Mouse (Mus musculus) embryonic facial prominence, embryonic 13.5 days (tissue): ENCODE results near the gene Msi2. TPM values are rescaled to one million over a fixed set of nuclear protein-coding genes. Genes with fewer than 3 reads are reported as not detected.
A peak's percentile ranks its signal among the peaks of the same experiment; 100 is the strongest.

Experiments
- ATAC-seq: fragments of 200-750 bp; cut with Nextera tagmentation; 2 replicates; pipeline ENCODE4 v1.8.0; 2017; ENCODE audit warnings: low read depth; ENCODE audit not compliant: insufficient number of reproducible peaks, insufficient read depth, low FRiP score, low TSS enrichment
- H3K27ac ChIP-seq: fragments of 300-500 bp; sonication (generic); 2 replicates; pipeline ENCODE4 v1.5.1; 2015; ENCODE audit warnings: moderate library complexity, mild to moderate bottlenecking, inconsistent platforms
- H3K27me3 ChIP-seq: fragments of 300-500 bp; sonication (generic); 2 replicates; pipeline ENCODE4 v1.6.1; 2015; ENCODE audit warnings: mild to moderate bottlenecking, inconsistent platforms
- H3K36me3 ChIP-seq: fragments of 300-500 bp; sonication (generic); 2 replicates; pipeline ENCODE4 v1.6.1; 2015; ENCODE audit warnings: mild to moderate bottlenecking, inconsistent platforms
- H3K4me1 ChIP-seq: fragments of 300-500 bp; sonication (generic); 2 replicates; pipeline ENCODE4 v1.6.1; 2015; ENCODE audit warnings: inconsistent platforms
- H3K4me2 ChIP-seq: fragments of 300-500 bp; sonication (generic); 2 replicates; pipeline ENCODE4 v1.6.1; 2015; ENCODE audit warnings: moderate library complexity, mild to moderate bottlenecking, inconsistent platforms
- H3K4me3 ChIP-seq: fragments of 300-500 bp; sonication (generic); 2 replicates; pipeline ENCODE4 v1.5.1; 2015; ENCODE audit warnings: mild to moderate bottlenecking, inconsistent platforms
- H3K9ac ChIP-seq: fragments of 300-500 bp; sonication (generic); 2 replicates; pipeline ENCODE4 v1.6.1; 2015; ENCODE audit warnings: mild to moderate bottlenecking, inconsistent platforms
- H3K9me3 ChIP-seq: fragments of 300-500 bp; sonication (generic); 2 replicates; pipeline ENCODE4 v1.6.1; 2016; ENCODE audit warnings: inconsistent platforms
- WGBS: fragments of 180-500 bp; shearing (Covaris S2); methylation state at CpG from one replicate; pipeline ENCODE4 v1.1.7; 2015; ENCODE audit warnings: mixed read lengths; 5-methylcytosine and 5-hydroxymethylcytosine counted together
- polyA plus RNA-seq: library from polyadenylated mRNA; unstranded; fragments of >200 nt; fragmentation: Nextera tagmentation; extraction: Ambion mirVana; gene quantifications from 2 replicates; pipeline ENCODE4 v1.2.1, GENCODE M21; 2015

The Msi2 gene
- polyA plus RNA-seq, 1 experiment from 2014 or later = 18.7 TPM

- 13% methylated on average over 4 of the region's 4 CpGs for WGBS
- no peak overlapping the region for H3K4me3 ChIP-seq
- no peak overlapping the region for H3K27ac ChIP-seq
- no peak overlapping the region for H3K9ac ChIP-seq
- no peaks in the 10 kb centered on the region for H3K9me3 ChIP-seq
- peaks cover 7% of the 10 kb centered on the region for H3K27me3 ChIP-seq
- peaks cover 30% of the 10 kb centered on the region for H3K4me1 ChIP-seq
- H3K36me3 ChIP-seq = no peaks in the 10 kb centered on the region
- no peak overlapping the region for H3K4me2 ChIP-seq
- ATAC-seq = no peak
Observed at GRCm38 (mm10) chr11:88327016-88327415, 391.3 kb downstream of the Msi2 start.

GRCm38 (mm10) chr11:88318850-88319249 is 399.5 kb downstream of the Msi2 start:
- no peak overlapping the region for H3K4me3 ChIP-seq
- no peak for ATAC-seq

GRCm38 (mm10) chr11:88315393-88315792 is 402.9 kb downstream of the Msi2 start:
- no peak for ATAC-seq
- H3K4me2 ChIP-seq = no peak overlapping the region
- no peaks in the 10 kb centered on the region for H3K36me3 ChIP-seq
- H3K9ac ChIP-seq = no peak overlapping the region
- peaks cover 6% of the 10 kb centered on the region; the same call in 1 of the 2 replicates for H3K27me3 ChIP-seq
- H3K4me3 ChIP-seq = no peak overlapping the region
- H3K9me3 ChIP-seq = no peaks in the 10 kb centered on the region
- no peak overlapping the region for H3K27ac ChIP-seq
- WGBS = 75% methylated on average over 5 of the region's 5 CpGs
- H3K4me1 ChIP-seq = peaks cover 6% of the 10 kb centered on the region; the same call in 1 of the 2 replicates

More at GRCm38 (mm10) chr11:88318850-88319249, 399.5 kb downstream of the Msi2 start:
- H3K27ac ChIP-seq = no peak overlapping the region
- H3K36me3 ChIP-seq = no peaks in the 10 kb centered on the region
- H3K27me3 ChIP-seq = no peaks in the 10 kb centered on the region
- no peaks in the 10 kb centered on the region for H3K9me3 ChIP-seq
- WGBS = 81% methylated on average over 5 of the region's 5 CpGs
- H3K4me1 ChIP-seq = no peaks in the 10 kb centered on the region
- H3K4me2 ChIP-seq = no peak overlapping the region
- no peak overlapping the region for H3K9ac ChIP-seq

- no peak overlapping the region for H3K9ac ChIP-seq
- H3K36me3 ChIP-seq = no peaks in the 10 kb centered on the region
- no peak for ATAC-seq
- WGBS = 82% methylated on average over 6 of the region's 6 CpGs
- no peaks in the 10 kb centered on the region for H3K9me3 ChIP-seq
- no peak overlapping the region for H3K4me3 ChIP-seq
- peaks cover 6% of the 10 kb centered on the region; the same call in 1 of the 2 replicates for H3K27me3 ChIP-seq
- peaks cover 9% of the 10 kb centered on the region for H3K4me1 ChIP-seq
- no peak overlapping the region for H3K4me2 ChIP-seq
- H3K27ac ChIP-seq = no peak overlapping the region
Observed at GRCm38 (mm10) chr11:88314471-88314870, 403.8 kb downstream of the Msi2 start.

GRCm38 (mm10) chr11:88313512-88313911 is 404.8 kb downstream of the Msi2 start:
- ATAC-seq = no peak
- WGBS = 44% methylated on average over 8 of the region's 8 CpGs

GRCm38 (mm10) chr11:88311606-88312005 is 406.7 kb downstream of the Msi2 start:
- H3K4me2 ChIP-seq = no peak overlapping the region
- H3K4me1 ChIP-seq = peaks cover 17% of the 10 kb centered on the region
- no peak overlapping the region for H3K27ac ChIP-seq
- no peaks in the 10 kb centered on the region for H3K36me3 ChIP-seq
- ATAC-seq = no peak
- peaks cover 6% of the 10 kb centered on the region; the same call in 1 of the 2 replicates for H3K27me3 ChIP-seq
- WGBS = 58% methylated on average over 7 of the region's 7 CpGs
- H3K9me3 ChIP-seq = no peaks in the 10 kb centered on the region
- H3K4me3 ChIP-seq = no peak overlapping the region
- H3K9ac ChIP-seq = no peak overlapping the region

More at GRCm38 (mm10) chr11:88313512-88313911, 404.8 kb downstream of the Msi2 start:
- H3K9ac ChIP-seq = no peak overlapping the region
- no peak overlapping the region for H3K27ac ChIP-seq
- H3K4me1 ChIP-seq = peaks cover 17% of the 10 kb centered on the region
- H3K36me3 ChIP-seq = no peaks in the 10 kb centered on the region
- H3K4me3 ChIP-seq = no peak overlapping the region
- H3K9me3 ChIP-seq = no peaks in the 10 kb centered on the region
- H3K4me2 ChIP-seq = no peak overlapping the region
- H3K27me3 ChIP-seq = peaks cover 6% of the 10 kb centered on the region; the same call in 1 of the 2 replicates

GRCm38 (mm10) chr11:88310773-88311172 is 407.5 kb downstream of the Msi2 start:
- Histone ChIP-seq H3K27ac (no peak overlapping the region), H3K9ac (no peak overlapping the region), H3K4me1 (peaks cover 17% of the 10 kb centered on the region), H3K36me3 (no peaks in the 10 kb centered on the region), H3K27me3 (peaks cover 6% of the 10 kb centered on the region; the same call in 1 of the 2 replicates), H3K4me3 (no peak overlapping the region), H3K9me3 (no peaks in the 10 kb centered on the region), H3K4me2 (no peak overlapping the region)
- ATAC-seq = no peak
- WGBS = 38% methylated on average over 6 of the region's 6 CpGs

- Histone ChIP-seq H3K9ac (no peak overlapping the region), H3K4me2 (no peak overlapping the region), H3K4me1 (peaks cover 17% of the 10 kb centered on the region), H3K27me3 (peaks cover 6% of the 10 kb centered on the region; the same call in 1 of the 2 replicates), H3K9me3 (no peaks in the 10 kb centered on the region), H3K36me3 (no peaks in the 10 kb centered on the region), H3K27ac (no peak overlapping the region), H3K4me3 (no peak overlapping the region)
- 29% methylated on average over 10 of the region's 10 CpGs for WGBS
- ATAC-seq = no peak
Observed at GRCm38 (mm10) chr11:88309059-88309700, 409.1 kb downstream of the Msi2 start.

GRCm38 (mm10) chr11:88307616-88308543 is 410.4 kb downstream of the Msi2 start:
- 83% methylated on average over 14 of the region's 14 CpGs for WGBS
- no peak overlapping the region for H3K27ac ChIP-seq

GRCm38 (mm10) chr11:88305759-88306158 is 412.6 kb downstream of the Msi2 start:
- H3K9ac ChIP-seq = no peak overlapping the region
- no peaks in the 10 kb centered on the region for H3K36me3 ChIP-seq
- 90% methylated on average over 6 of the region's 6 CpGs for WGBS
- ATAC-seq = no peak
- H3K4me3 ChIP-seq = no peak overlapping the region
- no peaks in the 10 kb centered on the region for H3K9me3 ChIP-seq
- no peak overlapping the region for H3K27ac ChIP-seq
- peaks cover 14% of the 10 kb centered on the region for H3K4me1 ChIP-seq
- H3K27me3 ChIP-seq = peaks cover 3% of the 10 kb centered on the region
- no peak overlapping the region for H3K4me2 ChIP-seq

More at GRCm38 (mm10) chr11:88307616-88308543, 410.4 kb downstream of the Msi2 start:
- Histone ChIP-seq H3K4me2 (no peak overlapping the region), H3K4me1 (peaks cover 17% of the 10 kb centered on the region), H3K4me3 (no peak overlapping the region), H3K27me3 (peaks cover 6% of the 10 kb centered on the region), H3K9ac (no peak overlapping the region), H3K36me3 (no peaks in the 10 kb centered on the region), H3K9me3 (no peaks in the 10 kb centered on the region)
- no peak for ATAC-seq

GRCm38 (mm10) chr11:88301619-88302018 is 416.7 kb downstream of the Msi2 start:
- Histone ChIP-seq H3K9ac (no peak overlapping the region), H3K4me1 (no peaks in the 10 kb centered on the region; the same call in 1 of the 2 replicates), H3K4me3 (no peak overlapping the region), H3K4me2 (peak overlapping the region; percentile 2; the same call in 1 of the 2 replicates), H3K27me3 (no peaks in the 10 kb centered on the region; the same call in 1 of the 2 replicates), H3K27ac (no peak overlapping the region), H3K9me3 (no peaks in the 10 kb centered on the region), H3K36me3 (no peaks in the 10 kb centered on the region)
- no peak for ATAC-seq
- 40% methylated on average over 6 of the region's 6 CpGs for WGBS
